Mouse (Mus musculus) kidney, adult 2 months (tissue): ENCODE measurements at regions not wholly inside any gene's neighbourhood (a gene's known extent, or its start where the extent isn't known, plus 50 kb on each side); places are given as distances from the start of the nearest gene placed in this dataset.

ENCODE experiments used
- CTCF ChIP-seq: fragments of 200-500 bp; conservative IDR thresholded peaks from 2 replicates; pipeline ENCODE4 v1.5.1; 2011; ENCODE audit warnings: low read depth, mild to moderate bottlenecking, control low read depth, low read length, moderate library complexity, mixed read lengths; ENCODE audit not compliant: insufficient read depth, insufficient read length
- POLR2A ChIP-seq: fragments of 200-500 bp; IDR thresholded peaks from one replicate; pipeline ENCODE4 v1.6.1; 2011; ENCODE audit warnings: low read depth, low read length, control low read depth

GRCm38 (mm10) chr10:96264433-96264832 lies 128.0 kb downstream of the Gm5426 start:
- TF ChIP-seq CTCF = no peak
- TF ChIP-seq POLR2A = no peak
